9 mouse cellular contexts compared by ENCODE assay signal in genomic region chr6:140472345-140472744, GRCm38 (mm10). TPM values are rescaled to one million over a fixed set of nuclear protein-coding genes. Genes with fewer than 3 reads are reported as not detected.
DNase-seq lines count a peak whose midpoint lies in the region; ATAC-seq lines count a peak whose summit lies in the region.
"Had no signal": no experiment of that assay in that cellular context is flagged by ENCODE, and none has a peak within 500 bp of the region (broad histone marks: within the 10 kb centered on the region; RNA-seq: fewer than 3 reads in every experiment).

No protein-coding gene starts in this region.

- H3K36me3 ChIP-seq in midbrain, embryonic 11.5 days (ENCODE audit: control insufficient read depth, insufficient read depth, low read length), result no peaks in the 10 kb centered on the region
- no peaks in the 10 kb centered on the region for H3K36me3 ChIP-seq in midbrain, embryonic 16.5 days (ENCODE audit: control insufficient read depth, insufficient read depth, low read length)
- H3K36me3 ChIP-seq: midbrain, embryonic 12.5 days had no signal

- H3K27ac ChIP-seq in midbrain, embryonic 11.5 days (ENCODE audit: low read depth, low read length), result no peak overlapping the region
- H3K27ac ChIP-seq in midbrain, embryonic 16.5 days (ENCODE audit: low read length), result no peak overlapping the region
- H3K27ac ChIP-seq: midbrain, embryonic 12.5 days had no signal

- WGBS in midbrain, embryonic 11.5 days, result 63% methylated on average over 4 of the region's 4 CpGs
- whole genome bisulfite sequencing in midbrain, embryonic 16.5 days, result 60% methylated on average over 4 of the region's 4 CpGs

- H3K9me3 ChIP-seq in midbrain, embryonic 11.5 days (ENCODE audit: control insufficient read depth, low read length), result no peaks in the 10 kb centered on the region
- H3K9me3 ChIP-seq in midbrain, embryonic 16.5 days (replicated peaks; ENCODE audit: control insufficient read depth, low read length, poor library complexity, severe bottlenecking), result no peaks in the 10 kb centered on the region
- H3K9me3 ChIP-seq: midbrain, embryonic 12.5 days had no signal

- H3K4me1 ChIP-seq in midbrain, embryonic 11.5 days (ENCODE audit: control insufficient read depth, insufficient read depth, low read length), result 0 out of 2 replicates have a peak, but pooled peaks cover 3% of the 10 kb centered on the region
- H3K4me1 ChIP-seq in midbrain, embryonic 16.5 days (ENCODE audit: control insufficient read depth, insufficient read depth, low read length), result peaks cover 8% of the 10 kb centered on the region

- H3K27me3 ChIP-seq in midbrain, embryonic 11.5 days (ENCODE audit: control insufficient read depth, insufficient read depth, low read length), result no peaks in the 10 kb centered on the region
- H3K27me3 ChIP-seq in midbrain, embryonic 16.5 days (ENCODE audit: control insufficient read depth, insufficient read depth, low read depth, low read length), result no peaks in the 10 kb centered on the region
- H3K27me3 ChIP-seq: midbrain, embryonic 12.5 days had no signal

- no peak overlapping the region for H3K4me2 ChIP-seq in midbrain, embryonic 11.5 days
- no peak overlapping the region for H3K4me2 ChIP-seq in midbrain, embryonic 16.5 days (ENCODE audit: low read length)
- H3K4me2 ChIP-seq: midbrain, embryonic 12.5 days had no signal

- DNase-seq in midbrain, embryonic 11.5 days (ENCODE audit: low spot score, missing footprints), result peak; percentile 95
- DNase-seq in ZHBTc4 (ENCODE audit: low read depth, low spot score), result peak; percentile 88
- DNase-seq in heart, adult 8-10 months (ENCODE audit: low spot score), result peak; percentile 65
- DNase-seq in layer of hippocampus, postnatal 14 days (ENCODE audit: low spot score in 2 of 2), result peak; percentile 53 to 81
- DNase-seq in naive thymus-derived CD4-positive, alpha-beta T cell, adult 2 months (ENCODE audit: low read depth), result peak; percentile 79

- no peak overlapping the region for H3K4me3 ChIP-seq in midbrain, embryonic 11.5 days (ENCODE audit: low read depth, low read length)
- H3K4me3 ChIP-seq in midbrain, embryonic 16.5 days (ENCODE audit: low read depth, low read length), result no peak overlapping the region
- H3K4me3 ChIP-seq: midbrain, embryonic 12.5 days had no signal

- H3K9ac ChIP-seq in midbrain, embryonic 11.5 days (ENCODE audit: low read length), result no peak overlapping the region
- H3K9ac ChIP-seq in midbrain, embryonic 16.5 days (ENCODE audit: low read depth, low read length), result no peak overlapping the region
- H3K9ac ChIP-seq: midbrain, embryonic 12.5 days had no signal

- 0 out of 2 replicates have a peak, but pooled peaks have one; percentile 14 for ATAC-seq in midbrain, embryonic 11.5 days (ENCODE audit: low FRiP score)
- no peak for ATAC-seq in midbrain, embryonic 16.5 days
- ATAC-seq in common myeloid progenitor, adult 5-6 weeks (replicated peaks; ENCODE audit: low read depth, poor library complexity, severe bottlenecking), result peak; percentile 72
- no peak for ATAC-seq in monocyte, adult 5-6 weeks (replicated peaks; ENCODE audit: insufficient number of reproducible peaks, low FRiP score, low TSS enrichment, poor library complexity, severe bottlenecking)

RNA-seq across cellular contexts. Expression of gene Plekha5, which starts 48.5 kb away (rescaled TPM):
- polyA plus RNA-seq in midbrain, embryonic 11.5 days (2014; fragmentation: Nextera tagmentation; extraction: Ambion mirVana), result 56.9 and 57.2 TPM in 2 replicates
- polyA plus RNA-seq in midbrain, embryonic 16.5 days (2015; fragmentation: Nextera tagmentation; extraction: Ambion mirVana), result 33.5 and 38.3 TPM in 2 replicates
- 15.6 and 15.7 TPM in 2 replicates for total RNA-seq in common myeloid progenitor, adult 5-6 weeks (2017)
- total RNA-seq in heart, adult 8-10 months (2022), result 10 to 100 TPM; 18.2 to 29.2 (median 24.8) TPM
- total RNA-seq in layer of hippocampus, postnatal 14 days (2021), result 10 to 100 TPM; 63.4 to 73.0 TPM
- total RNA-seq in monocyte, adult 5-6 weeks (2017), result 13.3 to 72.2 TPM (median 17.9 TPM) in 3 replicates

Comparison
In these comparisons a context has a peak if more than half of its experiments do, and no peak if none do; other contexts are left out.
1. ATAC-seq: peak in midbrain, embryonic 11.5 days (single experiment) and common myeloid progenitor, adult 5-6 weeks (single experiment); none in midbrain, embryonic 16.5 days (single experiment) and monocyte, adult 5-6 weeks (single experiment).
2. Peak in every context shown above with its lines, with median percentiles within 50 percentile points of each other: DNase-seq.